Mouse (Mus musculus) bone marrow, adult 2 months (tissue): ENCODE data around the gene Tfcp2l1.

Experiments used
- CTCF ChIP-seq: fragments of 200-500 bp; IDR thresholded peaks from 2 replicates; pipeline ENCODE4 v1.5.1; 2011; ENCODE audit warnings: low read length, control low read depth; ENCODE audit not compliant: control insufficient read depth, insufficient read depth
- POLR2A ChIP-seq: fragments of 200-500 bp; IDR thresholded peaks from 2 replicates; pipeline ENCODE4 v1.6.1; 2011; ENCODE audit warnings: low read depth, mild to moderate bottlenecking, control low read depth, low read length, borderline replicate concordance; ENCODE audit not compliant: control insufficient read depth

DNA sequence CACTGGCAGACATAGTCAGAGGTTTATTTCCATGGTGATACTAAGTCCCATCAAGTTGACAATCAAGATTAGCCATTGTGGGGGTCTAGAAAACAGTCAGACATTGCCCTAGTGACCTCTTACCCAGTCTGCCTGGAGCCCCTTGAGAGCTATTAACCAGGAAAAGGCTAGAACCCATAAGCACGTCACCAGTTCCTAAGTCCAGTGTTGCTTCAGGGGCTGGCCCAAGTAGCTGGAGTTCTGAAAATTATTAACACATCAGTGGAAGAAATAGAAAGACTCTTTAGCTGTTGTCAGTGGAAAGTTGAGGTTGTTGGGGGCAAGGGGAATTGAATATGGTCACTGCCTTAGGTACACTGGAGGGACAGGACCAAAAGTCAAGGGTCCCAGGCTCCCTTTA, 54.2 kb downstream of the Tfcp2l1 start:
- TF ChIP-seq CTCF = no peak
- no peak for TF ChIP-seq POLR2A
